Mouse (Mus musculus): ENCODE data around the gene Cby3.

DNA sequence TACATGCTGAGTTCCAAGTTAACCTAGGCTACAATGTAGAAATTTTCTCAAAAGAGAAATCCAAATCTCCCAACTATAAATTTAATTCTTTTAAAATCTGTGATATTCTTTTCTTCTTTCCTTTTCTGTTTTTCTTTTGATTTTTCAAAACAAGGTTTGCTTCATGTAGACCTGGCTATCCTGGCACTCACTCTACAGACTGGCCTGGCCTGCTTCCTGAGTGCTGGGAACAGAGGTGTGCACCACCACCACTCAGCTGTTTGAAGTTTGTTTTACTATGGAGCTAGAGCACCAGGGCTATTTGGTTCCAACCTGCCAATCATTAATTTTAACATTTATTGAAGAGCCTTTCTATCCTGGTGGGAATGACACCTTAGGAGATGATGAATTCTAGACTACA, 18.8 kb downstream of the Cby3 start:
- TF ChIP-seq CTCF (IDR thresholded peaks at IDR 0.05; ENCODE audit: low read depth) (no peak), EP300 (optimal IDR thresholded peaks at IDR 0.05) (no peak)

Measured in stomach, postnatal 0 days (tissue).